Mouse (Mus musculus) subcutaneous adipose tissue, adult 2 months (tissue): Measurements from ENCODE around the gene Mroh3. TPM values are rescaled to one million over a fixed set of nuclear protein-coding genes. Genes with fewer than 3 reads are reported as not detected.

Experiments used
- polyA plus RNA-seq: library from polyadenylated mRNA; depleted of rRNA; stranded (reverse); fragments of >200 nt; gene quantifications from 2 replicates; pipeline ENCODE4 v1.2.3, GENCODE M21; 2012; ENCODE audit warnings: low replicate concordance; rRNA removed

The Mroh3 gene
- polyA plus RNA-seq, result 0.69 TPM in 1 of 2 replicates, not detected in the other

DNA sequence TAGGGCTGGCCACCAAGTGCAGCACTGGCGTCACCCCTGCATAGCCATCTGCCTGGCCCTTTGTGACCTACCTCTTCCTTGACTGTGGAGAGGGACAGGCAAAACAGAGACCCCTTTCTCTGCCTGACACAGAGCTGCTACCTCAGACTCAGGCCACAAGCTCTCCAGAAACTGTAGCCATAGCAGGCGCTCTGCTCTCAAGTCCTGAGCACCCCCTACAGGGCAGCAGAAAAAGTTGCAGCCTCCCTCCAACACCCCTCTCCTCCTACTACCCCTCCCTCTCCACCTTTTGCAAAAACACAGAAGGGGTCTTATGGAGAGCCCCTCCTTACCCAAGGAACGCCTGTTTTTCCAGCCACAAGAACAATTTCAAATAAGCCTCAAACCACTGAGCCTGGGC, at the start of gene Mroh3:
Mroh3 (minus strand) TSS at position 26 of the 400 bp plus-strand sequence.

DNA sequence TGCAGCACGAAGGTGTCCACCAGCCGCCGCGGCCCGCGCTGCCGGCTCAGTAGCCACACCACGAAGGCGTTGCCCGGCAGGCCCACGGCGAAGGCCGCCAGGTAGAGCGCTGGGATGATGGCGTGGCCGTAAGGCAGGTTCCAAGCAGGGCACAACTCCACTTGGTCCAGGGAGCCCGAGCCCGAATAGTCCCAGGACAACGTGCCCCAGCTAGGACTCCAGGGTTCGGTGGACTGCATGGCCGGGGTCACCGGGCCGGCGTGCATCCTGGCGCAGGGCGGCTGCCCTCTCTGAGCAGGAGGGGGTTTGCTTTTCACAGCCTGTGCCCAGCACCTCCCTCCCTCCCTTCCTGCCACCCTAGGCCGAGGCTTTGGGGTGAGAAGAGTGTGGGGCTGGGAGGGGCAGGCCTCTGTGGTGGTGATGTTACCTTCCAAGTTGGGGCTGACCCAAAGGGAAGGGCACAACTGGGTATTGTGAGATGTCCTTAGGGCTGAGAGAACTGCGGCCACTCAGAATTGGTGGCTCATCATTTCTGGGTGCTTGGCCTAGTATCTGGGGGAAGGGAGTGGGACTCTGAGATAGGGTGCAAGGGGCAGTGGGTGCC, 48.1 kb upstream of the Mroh3 start, which contains the start of gene Gpr25:
Gpr25 (minus strand) TSS at position 239 of the 604 bp plus-strand sequence.

DNA sequence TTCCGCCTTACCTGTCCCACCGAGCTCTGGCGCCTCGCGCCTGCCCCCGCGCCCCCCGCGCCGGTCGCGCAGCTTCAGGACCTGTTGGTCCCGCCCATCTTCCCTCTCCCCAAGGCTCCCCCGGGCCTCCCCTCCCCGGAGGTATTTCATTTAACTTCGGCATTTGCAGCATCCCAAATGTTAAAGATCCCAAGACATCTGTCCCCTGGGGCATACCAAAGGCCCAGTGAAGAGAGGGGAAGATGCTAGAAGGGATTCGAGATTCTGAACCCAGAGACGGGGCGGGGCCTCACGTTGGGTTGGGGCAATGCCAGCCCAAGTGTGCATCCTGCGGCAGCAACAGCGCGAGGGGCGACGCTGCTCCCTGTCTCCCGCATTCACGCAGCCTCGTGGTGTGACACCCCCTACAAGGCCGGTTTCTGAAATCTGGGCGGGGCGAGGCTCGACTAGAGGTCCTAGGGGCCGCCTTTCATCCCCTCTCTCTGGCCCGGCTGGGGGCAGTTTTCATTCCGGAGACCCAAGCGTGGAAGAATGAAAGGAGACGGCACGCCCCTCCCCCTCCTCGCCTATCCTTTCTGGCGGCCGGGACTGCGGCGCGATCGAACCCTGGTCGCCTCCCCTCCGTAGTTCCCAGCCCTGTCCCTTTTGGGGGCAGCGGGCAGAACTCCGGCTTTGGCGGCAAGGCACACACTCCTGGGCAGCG, 21.4 kb upstream of the Mroh3 start, which contains the start of gene Inava:
Inava (minus strand) TSS at position 373 of the 703 bp plus-strand sequence.

Other genes starting within 250 kb of the Mroh3 start
- 0.03 and 0.04 TPM in 2 replicates for gene Igfn1, start 206.5 kb downstream of the Mroh3 start, polyA plus RNA-seq
- gene Tmem9, start 204.7 kb downstream of the Mroh3 start, polyA plus RNA-seq, result 75.2 and 139 TPM in 2 replicates
- not detected in 2 replicates for gene Ascl5, start 162.0 kb downstream of the Mroh3 start, polyA plus RNA-seq
- 0.20 and 0.23 TPM in 2 replicates for gene Cacna1s, start 160.1 kb downstream of the Mroh3 start, polyA plus RNA-seq
- gene Kif21b, start 81.4 kb downstream of the Mroh3 start, polyA plus RNA-seq, result 6.2 and 6.6 TPM in 2 replicates
- 0.04 and 7.9 TPM in 2 replicates for gene Inava, start 21.4 kb upstream of the Mroh3 start, polyA plus RNA-seq
- gene Gpr25, start 48.0 kb upstream of the Mroh3 start, polyA plus RNA-seq, result 0.53 TPM in 1 of 2 replicates, not detected in the other
- gene Camsap2, start 133.3 kb upstream of the Mroh3 start, polyA plus RNA-seq, result 4.9 and 11.3 TPM in 2 replicates
- gene Ddx59, start 202.4 kb upstream of the Mroh3 start, polyA plus RNA-seq, result 4.7 and 5.9 TPM in 2 replicates